In genomic region chr10:106023639-106024215, GRCm38 (mm10) we compare ENCODE assay signal across 17 mouse cellular contexts.
DNase-seq lines count a peak whose midpoint lies in the region; ATAC-seq lines count a peak whose summit lies in the region.
"Had no signal": no experiment of that assay in that cellular context is flagged by ENCODE, and none has a peak within 500 bp of the region (broad histone marks: within the 10 kb centered on the region; RNA-seq: fewer than 3 reads in every experiment).

No protein-coding gene starts in this region.

- no peak for DNase-seq in lung, postnatal 14 days
- DNase-seq in 416B (ENCODE audit: low read depth), result peak; percentile 2
- DNase-seq in heart, postnatal 14 days, result no peak
- DNase-seq in MN1 (ENCODE audit: low spot score), result no peak
- DNase-seq: adrenal gland, adult 2 months; B cell, adult 2 months; cerebellum, adult 8-10 months; gastrocnemius, postnatal 36 days; liver, embryonic 13.5 days; thymus, postnatal 36 days had no signal

- H3K9ac ChIP-seq in forebrain, embryonic 13.5 days, result no peak overlapping the region
- no peak overlapping the region for H3K9ac ChIP-seq in forebrain, embryonic 16.5 days (replicated peaks; ENCODE audit: low read depth, low read length)
- no peak overlapping the region for H3K9ac ChIP-seq in lung, embryonic 15.5 days
- H3K9ac ChIP-seq in embryonic facial prominence, embryonic 15.5 days, result no peak overlapping the region
- H3K9ac ChIP-seq: embryonic facial prominence, embryonic 13.5 days; heart, embryonic 15.5 days; liver, embryonic 13.5 days; neural tube, embryonic 13.5 days had no signal

- H3K4me1 ChIP-seq in forebrain, embryonic 13.5 days, result peaks cover 4% of the 10 kb centered on the region
- no peaks in the 10 kb centered on the region for H3K4me1 ChIP-seq in forebrain, embryonic 16.5 days (replicated peaks; ENCODE audit: control insufficient read depth, insufficient read depth, low read length)
- no peaks in the 10 kb centered on the region for H3K4me1 ChIP-seq in lung, embryonic 15.5 days
- H3K4me1 ChIP-seq in embryonic facial prominence, embryonic 15.5 days, result no peaks in the 10 kb centered on the region
- H3K4me1 ChIP-seq: heart, embryonic 15.5 days; liver, embryonic 13.5 days had no signal

- no peaks in the 10 kb centered on the region for H3K9me3 ChIP-seq in forebrain, embryonic 13.5 days (replicated peaks)
- H3K9me3 ChIP-seq in forebrain, embryonic 16.5 days (ENCODE audit: control insufficient read depth, low read length), result no peaks in the 10 kb centered on the region
- H3K9me3 ChIP-seq in lung, embryonic 15.5 days, result no peaks in the 10 kb centered on the region
- no peaks in the 10 kb centered on the region for H3K9me3 ChIP-seq in embryonic facial prominence, embryonic 15.5 days (replicated peaks)
- H3K9me3 ChIP-seq: embryonic facial prominence, embryonic 13.5 days; heart, embryonic 15.5 days; liver, embryonic 13.5 days; neural tube, embryonic 13.5 days had no signal

- intact Hi-C loops in heart, postnatal 14 days (cut with DNase I), result no loop called here

- H3K36me3 ChIP-seq in forebrain, embryonic 13.5 days (ENCODE audit: poor library complexity, severe bottlenecking), result no peaks in the 10 kb centered on the region
- H3K36me3 ChIP-seq in forebrain, embryonic 16.5 days (ENCODE audit: control insufficient read depth, insufficient read depth), result no peaks in the 10 kb centered on the region
- no peaks in the 10 kb centered on the region for H3K36me3 ChIP-seq in lung, embryonic 15.5 days
- H3K36me3 ChIP-seq in embryonic facial prominence, embryonic 15.5 days, result no peaks in the 10 kb centered on the region
- H3K36me3 ChIP-seq: embryonic facial prominence, embryonic 13.5 days; heart, embryonic 15.5 days; liver, embryonic 13.5 days; neural tube, embryonic 13.5 days had no signal

- 0 out of 2 replicates have a peak, but pooled peaks have one; percentile 24 for ATAC-seq in forebrain, embryonic 13.5 days
- ATAC-seq in forebrain, embryonic 16.5 days, result no peak
- ATAC-seq in lung, embryonic 15.5 days (ENCODE audit: borderline replicate concordance, extremely low read depth, low FRiP score, low TSS enrichment), result peak; percentile 35; the same call in 1 of the 2 replicates
- 0 out of 2 replicates have a peak, but pooled peaks have one; percentile 60 for ATAC-seq in embryonic facial prominence, embryonic 15.5 days (ENCODE audit: insufficient number of reproducible peaks, low FRiP score, low TSS enrichment, low read depth)

- H3K4me2 ChIP-seq in forebrain, embryonic 13.5 days, result no peak overlapping the region
- H3K4me2 ChIP-seq in forebrain, embryonic 16.5 days (ENCODE audit: low read length), result no peak overlapping the region
- H3K4me2 ChIP-seq in lung, embryonic 15.5 days, result no peak overlapping the region
- no peak overlapping the region for H3K4me2 ChIP-seq in embryonic facial prominence, embryonic 15.5 days (replicated peaks)
- H3K4me2 ChIP-seq: embryonic facial prominence, embryonic 13.5 days; heart, embryonic 15.5 days; liver, embryonic 13.5 days; neural tube, embryonic 13.5 days had no signal

- WGBS in forebrain, embryonic 13.5 days, result 53% methylated on average over 9 of the region's 9 CpGs
- 53% methylated on average over 9 of the region's 9 CpGs for WGBS in forebrain, embryonic 16.5 days
- 47% methylated on average over 9 of the region's 9 CpGs for WGBS in lung, embryonic 15.5 days
- 47% methylated on average over 9 of the region's 9 CpGs for WGBS in embryonic facial prominence, embryonic 15.5 days

- no peaks in the 10 kb centered on the region for H3K27me3 ChIP-seq in forebrain, embryonic 13.5 days
- H3K27me3 ChIP-seq in forebrain, embryonic 16.5 days (replicated peaks; ENCODE audit: control insufficient read depth, insufficient read depth, low read length), result no peaks in the 10 kb centered on the region
- H3K27me3 ChIP-seq in lung, embryonic 15.5 days, result no peaks in the 10 kb centered on the region
- H3K27me3 ChIP-seq in embryonic facial prominence, embryonic 15.5 days, result no peaks in the 10 kb centered on the region
- H3K27me3 ChIP-seq: embryonic facial prominence, embryonic 13.5 days; heart, embryonic 15.5 days; liver, embryonic 13.5 days; neural tube, embryonic 13.5 days had no signal

- no peak overlapping the region for H3K4me3 ChIP-seq in forebrain, embryonic 13.5 days
- H3K4me3 ChIP-seq in forebrain, embryonic 16.5 days (replicated peaks; ENCODE audit: low read length), result no peak overlapping the region
- no peak overlapping the region for H3K4me3 ChIP-seq in lung, embryonic 15.5 days
- H3K4me3 ChIP-seq in embryonic facial prominence, embryonic 15.5 days (replicated peaks), result no peak overlapping the region
- H3K4me3 ChIP-seq: embryonic facial prominence, embryonic 13.5 days; heart, embryonic 15.5 days; liver, embryonic 13.5 days; neural tube, embryonic 13.5 days had no signal

- H3K27ac ChIP-seq in forebrain, embryonic 13.5 days, result no peak overlapping the region
- H3K27ac ChIP-seq in forebrain, embryonic 16.5 days (ENCODE audit: low read length), result no peak overlapping the region
- peak overlapping the region; percentile 0; the same call in 1 of the 2 replicates for H3K27ac ChIP-seq in lung, embryonic 15.5 days
- H3K27ac ChIP-seq in embryonic facial prominence, embryonic 15.5 days (replicated peaks), result no peak overlapping the region
- H3K27ac ChIP-seq: embryonic facial prominence, embryonic 13.5 days; heart, embryonic 15.5 days; liver, embryonic 13.5 days; neural tube, embryonic 13.5 days had no signal
